Mouse (Mus musculus): Measurements from ENCODE around the gene Vmn1r85.

DNA sequence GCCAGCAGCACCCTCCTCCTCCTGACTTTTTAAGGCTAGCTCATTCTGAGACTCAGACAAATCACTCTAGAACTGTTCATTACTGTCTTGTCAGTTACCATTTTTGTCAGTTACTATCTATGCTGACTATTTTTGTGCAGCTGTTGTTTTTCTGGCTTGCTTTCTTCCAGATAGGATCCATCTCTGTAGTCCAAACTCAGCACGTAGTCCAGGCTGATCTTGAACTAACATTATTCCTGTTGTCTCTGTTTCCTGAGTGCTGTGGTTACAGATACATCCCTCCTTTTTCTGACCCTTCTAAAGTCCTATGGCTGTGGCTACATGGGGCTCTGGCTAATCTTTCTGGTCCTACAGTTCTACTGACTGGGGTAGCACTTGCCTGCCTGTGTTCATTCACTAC lies 55.8 kb downstream of the Vmn1r85 start:
- TF ChIP-seq CTCF (conservative IDR thresholded peaks at IDR 0.05; ENCODE audit: insufficient read depth, insufficient read length, low read depth, low read length), result no peak
- no peak for TF ChIP-seq POLR2A (IDR thresholded peaks at IDR 0.05; ENCODE audit: low read depth, low read length)

Measured in kidney, adult 2 months (tissue).